Mouse (Mus musculus) neural tube, embryonic 11.5 days (tissue): Measurements from ENCODE around the gene Fam241b. TPM values are rescaled to one million over a fixed set of nuclear protein-coding genes. Genes with fewer than 3 reads are reported as not detected.

Source experiments
- polyA plus RNA-seq: library from polyadenylated mRNA; unstranded; fragments of >200 nt; fragmentation: Nextera tagmentation; extraction: Ambion mirVana; gene quantifications from 2 replicates; pipeline ENCODE4 v1.2.1, GENCODE M21; 2014

Gene Fam241b
- polyA plus RNA-seq, 1 experiment from 2014 or later, result 10.9 TPM

Other genes with a start within 250 kb of the Fam241b start
- gene Col13a1, start 164.8 kb downstream of the Fam241b start, polyA plus RNA-seq, result 1.6 and 2.4 TPM in 2 replicates
- 11.2 and 14.7 TPM in 2 replicates for gene Neurog3, start 10.8 kb downstream of the Fam241b start, polyA plus RNA-seq
- gene Tspan15, start 87.3 kb upstream of the Fam241b start, polyA plus RNA-seq, result 8.6 and 8.9 TPM in 2 replicates
- gene Tacr2, start 108.5 kb upstream of the Fam241b start, polyA plus RNA-seq, result not detected in 2 replicates
- 27.6 and 36.9 TPM in 2 replicates for gene Hk1, start 236.0 kb upstream of the Fam241b start, polyA plus RNA-seq